Mouse (Mus musculus) mesoderm, embryonic 11.5 days (tissue): ENCODE results near the gene Pou1f1.
A peak's percentile ranks its signal among the peaks of the same experiment; 100 is the strongest.

Experiments used
- DNase-seq: peaks from one replicate; pipeline ENCODE4 v3.0.0-alpha.2; 2012; ENCODE audit warnings: low read depth, low spot score

The Pou1f1 gene

DNA sequence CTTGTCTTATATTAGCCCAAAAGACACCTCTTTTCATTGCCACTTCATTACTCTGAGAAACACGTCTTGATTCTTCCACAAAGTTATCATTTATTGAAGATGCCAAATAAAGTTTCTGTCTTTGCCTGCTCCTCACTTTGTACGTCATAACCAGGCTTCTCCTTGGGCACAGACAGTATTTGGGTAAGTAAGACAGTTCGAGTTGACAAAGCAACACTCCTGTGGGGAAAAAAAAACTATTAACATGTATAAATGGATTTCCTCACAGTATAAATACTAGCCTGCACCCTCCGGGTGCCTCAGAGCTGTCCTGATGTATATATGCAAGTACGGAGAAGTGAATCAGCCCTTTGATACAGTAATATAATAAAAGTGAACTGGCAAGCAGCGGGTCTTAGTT is at the start of gene Pou1f1:
Gene Pou1f1 (plus strand): TSS at position 301 of the 400 bp plus-strand sequence.
- DNase-seq: no peak

DNA sequence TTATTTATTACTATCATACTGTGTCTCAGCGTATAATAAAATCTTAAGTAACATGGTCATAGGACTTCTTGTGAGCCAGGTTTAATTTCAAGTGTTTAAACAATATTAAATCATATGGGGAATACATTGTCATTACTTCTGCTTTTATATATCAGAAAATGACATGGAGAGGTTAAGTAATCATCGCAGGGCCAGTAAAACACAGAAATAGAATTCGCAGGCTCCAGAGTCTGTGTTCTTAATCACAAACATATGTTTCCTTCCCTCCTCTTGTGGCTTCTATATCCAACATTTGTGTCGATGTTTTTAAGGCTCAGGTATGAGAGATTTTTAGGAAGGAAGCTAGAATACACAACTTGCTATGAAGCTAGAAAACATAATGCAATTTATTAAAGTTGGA is 49.7 kb upstream of the Pou1f1 start:
- DNase-seq: peak; percentile 25

DNA sequence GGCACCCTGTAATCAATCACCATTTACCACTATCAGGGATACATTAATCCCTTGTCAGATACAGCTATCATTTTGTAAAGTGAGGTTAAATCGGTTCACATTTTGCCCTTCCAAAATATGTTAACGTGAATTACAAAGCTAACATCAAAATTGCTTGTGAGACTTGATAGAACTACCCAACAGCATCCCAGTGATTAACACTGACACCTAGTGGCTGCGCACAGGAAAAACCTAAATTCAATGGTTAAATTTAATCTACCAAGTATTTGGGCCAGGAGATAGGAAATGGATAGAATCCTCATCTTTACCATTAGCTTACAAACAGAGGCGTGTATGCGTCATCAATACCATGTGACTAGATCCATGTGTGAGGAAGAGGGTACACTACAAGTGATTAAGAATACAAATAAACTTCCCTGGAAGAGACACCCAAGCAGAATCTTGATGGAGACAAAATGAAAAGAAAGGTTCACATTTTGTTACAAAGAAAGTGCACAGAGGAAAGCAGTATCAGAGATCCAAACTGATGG is 47.8 kb upstream of the Pou1f1 start:
- DNase-seq: peak; percentile 47

DNA sequence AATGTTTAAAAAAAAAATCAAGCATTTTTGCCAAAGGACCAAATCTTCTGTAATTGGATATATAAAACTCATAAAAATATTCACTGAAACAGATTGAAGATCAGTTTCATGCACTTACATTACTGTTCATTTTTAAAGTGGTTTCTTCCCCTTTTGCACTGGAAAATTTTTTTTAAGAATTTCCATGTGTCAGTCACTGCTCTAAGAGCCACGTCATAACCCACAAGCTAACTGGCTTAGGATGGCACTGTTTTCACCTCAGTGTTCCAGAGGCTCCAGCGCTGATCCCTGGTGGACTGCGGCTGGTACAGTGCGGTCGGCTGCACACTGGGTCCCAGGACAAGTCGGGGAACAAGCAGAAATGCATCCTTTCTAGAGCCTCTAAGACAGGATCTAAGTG is 34.6 kb upstream of the Pou1f1 start:
- DNase-seq: no peak

DNA sequence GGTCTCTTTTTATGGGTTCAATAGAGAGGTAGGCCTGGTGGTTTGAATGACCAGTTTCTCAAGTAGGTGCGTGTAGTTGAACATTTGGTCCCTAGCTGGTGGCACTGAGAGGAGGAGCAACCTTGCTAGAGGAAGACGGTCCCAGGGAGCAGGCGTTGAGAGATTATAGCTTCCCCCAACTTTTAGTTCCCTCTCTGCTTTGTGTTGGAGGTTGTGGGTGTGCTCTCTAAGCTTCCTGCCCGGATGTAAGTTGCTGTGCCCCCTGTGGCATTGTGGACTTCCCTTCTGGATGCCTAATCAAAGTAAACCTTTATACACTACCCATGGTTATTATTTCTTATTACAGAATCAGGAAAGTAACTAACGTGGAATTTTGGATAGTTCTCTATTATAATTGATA is 24.3 kb upstream of the Pou1f1 start:
- no peak for DNase-seq

DNA sequence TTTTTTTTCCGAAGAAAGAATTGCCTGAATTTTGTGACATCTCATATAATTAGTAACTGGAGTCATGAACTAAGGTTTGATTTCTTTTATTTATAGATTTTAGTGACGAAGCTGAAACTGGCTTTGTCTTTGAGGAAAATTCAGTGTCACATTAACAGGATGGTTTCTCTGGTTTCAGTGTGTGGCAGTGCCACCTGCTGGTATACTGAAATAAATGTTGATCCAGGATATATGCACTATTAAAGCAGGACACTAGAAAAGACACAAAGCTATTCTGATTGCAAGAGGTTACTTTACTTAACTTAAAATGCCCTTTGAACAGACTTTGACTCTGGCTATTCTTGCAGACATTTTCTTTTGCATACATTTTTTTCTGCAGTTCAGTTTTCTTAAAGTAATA is 23.3 kb upstream of the Pou1f1 start:
- peak; percentile 52 for DNase-seq

DNA sequence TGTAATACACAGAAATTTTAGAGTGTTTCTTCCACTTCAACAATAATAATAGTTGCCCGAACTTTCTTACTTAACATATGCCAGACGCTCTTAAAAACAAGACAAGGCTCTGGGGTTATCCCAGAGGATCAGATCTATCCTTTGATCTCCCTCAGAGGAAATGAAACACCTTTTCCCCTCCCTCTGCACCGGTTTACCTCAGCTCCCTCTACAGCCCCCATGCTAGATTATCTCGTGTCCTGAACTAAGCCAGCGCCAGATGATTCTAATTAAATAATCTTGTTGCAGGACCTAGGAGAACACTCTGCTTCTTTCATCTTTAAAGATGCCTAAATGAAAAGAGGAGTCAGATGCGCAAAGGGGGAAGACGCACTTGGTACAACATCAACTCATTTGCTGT is 6.1 kb upstream of the Pou1f1 start:
- DNase-seq: peak; percentile 12

DNA sequence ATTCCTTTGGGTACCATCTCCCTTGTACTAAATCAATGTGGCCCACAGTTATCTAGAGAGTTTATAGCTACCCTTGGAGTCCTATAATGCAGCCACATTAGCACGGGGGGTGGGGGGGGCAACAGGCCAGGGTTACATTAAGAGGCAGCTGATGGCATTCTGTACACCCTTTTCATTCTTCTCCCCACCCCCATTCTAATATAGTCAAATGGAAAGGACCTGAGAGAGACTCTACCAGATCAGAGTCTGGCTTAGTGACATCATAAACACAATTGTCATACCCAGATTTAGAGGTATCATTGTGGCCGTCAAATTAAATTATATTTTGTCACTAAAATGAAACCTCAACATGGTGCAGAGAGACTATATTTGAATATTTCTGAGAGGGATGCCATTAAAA is 5.7 kb downstream of the Pou1f1 start:
- DNase-seq: no peak

DNA sequence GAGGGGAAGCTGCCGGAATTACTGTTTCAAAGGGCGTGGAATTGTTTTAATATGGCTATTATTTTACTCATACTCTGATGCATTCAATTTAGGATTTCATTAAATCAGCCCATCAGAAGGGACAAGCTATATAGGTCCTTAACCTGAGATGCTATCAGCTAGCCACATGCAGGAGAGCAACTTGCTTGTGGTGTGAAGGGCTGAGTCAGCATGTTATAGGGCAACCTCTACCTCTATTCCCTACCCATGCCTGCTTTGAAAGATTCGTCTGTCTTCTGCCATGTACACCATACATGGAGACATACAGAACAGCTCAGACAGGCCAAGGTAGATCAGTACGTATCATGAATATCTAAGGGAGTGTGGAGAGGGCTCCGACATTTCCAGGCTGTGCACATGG is 6.4 kb downstream of the Pou1f1 start:
- no peak for DNase-seq

DNA sequence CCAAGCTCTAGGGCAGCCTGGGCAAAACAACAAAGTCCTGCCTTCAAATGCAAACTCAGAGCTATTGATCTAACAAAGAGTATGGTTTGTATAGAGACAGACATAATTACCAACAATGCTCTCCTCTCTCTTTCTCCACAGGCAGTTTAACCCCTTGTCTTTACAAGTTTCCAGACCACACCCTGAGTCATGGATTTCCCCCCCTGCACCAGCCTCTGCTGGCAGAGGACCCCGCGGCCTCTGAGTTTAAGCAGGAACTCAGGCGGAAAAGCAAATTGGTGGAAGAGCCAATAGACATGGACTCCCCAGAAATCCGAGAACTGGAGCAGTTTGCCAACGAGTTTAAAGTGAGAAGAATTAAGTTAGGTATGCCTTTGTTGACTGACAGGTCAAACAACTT is 9.3 kb downstream of the Pou1f1 start:
- DNase-seq: peak; percentile 8

DNA sequence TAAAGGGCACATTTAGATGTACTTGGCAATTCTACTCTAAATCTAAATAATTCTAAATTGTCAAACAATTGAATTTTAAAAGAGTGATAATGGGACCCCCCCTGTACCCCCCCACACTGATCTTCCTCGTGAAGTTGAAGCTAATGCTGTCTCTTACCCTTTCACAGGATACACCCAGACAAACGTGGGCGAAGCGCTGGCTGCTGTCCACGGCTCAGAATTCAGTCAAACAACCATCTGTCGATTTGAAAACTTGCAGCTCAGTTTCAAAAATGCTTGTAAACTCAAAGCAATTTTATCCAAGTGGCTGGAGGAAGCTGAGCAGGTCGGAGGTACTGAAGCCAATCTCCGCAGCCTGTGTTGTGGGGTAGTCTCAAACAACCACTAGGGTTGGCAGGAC is 11.4 kb downstream of the Pou1f1 start:
- DNase-seq: no peak

DNA sequence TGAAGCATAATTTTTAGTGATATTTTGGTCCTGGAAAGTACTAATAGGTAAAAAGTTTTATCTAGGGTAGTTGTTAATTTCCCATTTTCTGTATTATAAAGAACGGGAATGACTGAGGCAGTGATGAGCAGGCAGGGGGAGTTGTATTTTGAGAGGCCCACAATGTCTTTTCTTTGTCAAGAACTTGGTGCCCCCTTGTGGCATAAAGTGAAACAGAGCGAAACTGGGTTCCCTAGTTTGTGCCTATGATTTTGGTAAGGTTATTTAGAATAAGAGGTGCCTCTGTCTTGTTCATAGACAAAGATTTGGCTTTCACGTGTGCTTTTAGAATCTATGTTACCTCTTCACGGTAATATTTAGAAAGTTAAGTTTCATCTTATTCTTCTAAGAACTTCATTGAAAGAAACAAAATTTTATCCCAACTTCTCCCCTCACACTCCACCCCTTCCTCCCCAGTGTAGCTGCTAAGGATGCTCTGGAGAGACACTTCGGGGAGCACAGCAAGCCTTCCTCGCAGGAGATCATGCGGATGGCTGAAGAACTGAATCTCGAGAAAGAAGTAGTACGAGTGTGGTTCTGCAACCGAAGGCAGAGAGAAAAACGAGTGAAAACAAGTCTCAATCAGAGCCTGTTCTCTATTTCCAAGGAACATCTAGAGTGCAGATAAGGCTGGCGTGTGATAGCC is 13.1 kb downstream of the Pou1f1 start:
- DNase-seq: peak; percentile 50

DNA sequence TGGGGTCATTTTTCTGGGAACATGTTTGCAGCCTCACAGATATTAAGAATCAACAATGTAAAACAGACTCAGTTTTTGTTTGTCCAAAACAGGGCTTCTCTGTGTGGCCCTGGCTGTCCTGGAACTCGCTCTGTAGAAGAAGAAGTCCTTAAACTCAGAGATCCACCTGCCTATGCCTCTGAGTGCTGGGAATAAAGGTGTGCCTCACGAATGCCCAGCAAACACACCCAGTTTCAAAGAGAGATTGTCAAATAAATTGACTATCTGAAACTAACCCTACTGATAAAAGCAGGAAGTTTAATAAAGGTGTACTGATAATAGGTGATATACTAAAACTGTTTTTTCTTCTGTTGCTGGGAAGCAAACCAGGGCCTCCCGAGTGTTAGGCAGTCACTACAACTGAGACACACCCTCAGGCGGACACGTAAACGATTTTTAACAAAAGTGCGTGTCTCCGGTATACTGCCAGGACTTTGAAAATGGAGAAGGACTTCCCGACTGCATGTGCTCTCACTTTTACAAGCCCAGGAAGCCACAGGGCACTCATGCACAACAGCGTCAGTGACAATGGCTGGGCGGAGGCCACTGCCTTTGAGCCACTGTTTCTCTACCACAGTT is 23.5 kb downstream of the Pou1f1 start:
- DNase-seq: no peak

DNA sequence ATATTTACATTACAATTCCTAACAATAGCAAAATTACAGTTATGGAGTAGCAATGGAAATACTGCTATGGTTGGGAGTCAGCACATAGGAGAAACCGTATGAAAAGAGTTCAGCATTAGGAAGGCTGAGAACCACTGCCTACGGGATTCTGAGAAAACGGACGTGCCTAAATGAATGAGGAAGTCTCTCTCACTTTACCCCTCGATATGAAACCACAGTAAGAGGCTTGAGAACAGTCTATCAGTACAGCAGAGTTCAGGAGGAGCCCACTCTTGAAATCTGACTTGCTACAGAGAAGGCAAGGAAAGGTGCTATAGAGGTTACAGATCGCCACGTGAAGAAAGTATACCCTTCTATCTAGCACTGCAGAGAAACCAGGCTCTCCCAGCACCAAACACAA is 28.6 kb downstream of the Pou1f1 start:
- no peak for DNase-seq

DNA sequence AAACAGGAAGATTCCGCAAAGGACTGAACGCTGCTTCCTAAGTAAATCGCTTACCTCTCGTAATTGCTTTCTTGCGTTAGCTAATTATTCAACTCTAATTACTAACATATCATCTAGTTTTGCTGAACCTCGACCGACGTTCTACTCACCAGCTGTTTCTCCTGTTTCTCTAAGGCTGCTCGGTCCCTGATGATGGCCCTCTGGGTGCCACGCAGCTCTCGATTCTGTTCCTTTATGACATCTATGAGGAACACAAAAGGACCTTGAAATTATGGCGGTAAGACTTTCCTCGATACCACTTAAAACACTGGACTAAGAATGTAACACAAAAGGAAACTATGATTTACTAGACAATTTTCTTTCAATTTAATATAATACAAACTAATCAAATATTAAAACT is 30.5 kb downstream of the Pou1f1 start:
- DNase-seq: no peak

DNA sequence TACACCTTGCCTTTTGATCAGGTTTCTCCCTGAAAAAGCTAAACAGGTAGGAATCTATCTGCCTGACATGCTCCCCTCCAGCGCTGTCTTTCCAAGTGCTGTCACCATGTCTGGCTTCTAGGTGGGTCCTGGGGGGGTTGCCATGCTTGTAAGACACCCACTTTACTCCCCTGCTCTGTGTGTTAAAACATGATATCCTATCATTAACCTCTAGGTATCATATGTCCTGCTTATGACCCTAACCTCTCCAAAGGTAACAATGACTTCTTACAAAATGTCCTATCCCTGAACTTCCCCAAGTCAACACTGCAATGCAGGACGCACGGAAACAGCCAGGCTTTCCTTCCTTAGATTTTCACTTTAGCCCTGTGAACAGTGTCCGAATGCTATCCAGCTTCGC is 34.0 kb downstream of the Pou1f1 start:
- no peak for DNase-seq

DNA sequence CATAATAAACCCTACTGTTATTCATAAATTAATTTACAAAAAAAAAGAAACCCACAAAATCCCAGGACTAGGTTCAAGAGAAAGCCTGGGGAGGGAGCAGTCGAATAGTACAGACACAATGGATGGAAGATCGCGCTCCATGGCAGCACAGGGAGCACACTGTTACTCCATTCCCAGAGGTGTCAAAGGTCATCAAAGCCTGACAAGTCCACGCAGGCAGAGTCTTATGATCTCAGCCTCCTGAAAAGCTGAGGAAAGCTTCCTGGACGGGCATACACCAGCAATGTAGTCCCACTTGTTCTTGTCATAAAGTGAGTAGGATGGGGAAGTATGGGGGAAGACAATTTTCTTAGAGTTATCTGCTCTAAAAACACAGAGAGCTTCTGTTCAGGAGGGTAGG is 37.1 kb downstream of the Pou1f1 start:
- no peak for DNase-seq

DNA sequence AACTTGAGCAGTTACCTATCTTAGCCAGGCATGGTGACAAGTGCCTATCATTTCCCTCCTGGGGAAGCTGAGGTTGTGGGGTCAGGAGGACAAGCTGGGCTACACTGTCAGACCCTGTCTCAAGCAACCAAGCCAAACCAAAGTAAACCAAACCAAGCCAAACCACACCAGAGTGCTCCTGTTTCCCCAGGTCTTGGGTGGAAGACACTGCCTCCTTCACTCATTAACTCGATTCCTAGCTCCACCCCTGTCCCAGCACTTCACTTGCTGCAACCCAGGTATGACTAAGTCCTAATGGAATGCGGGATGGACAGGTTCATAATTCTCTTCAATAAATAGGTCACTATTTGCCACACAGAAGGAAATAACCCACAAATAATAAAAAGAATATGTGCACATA is 39.3 kb downstream of the Pou1f1 start:
- no peak for DNase-seq

DNA sequence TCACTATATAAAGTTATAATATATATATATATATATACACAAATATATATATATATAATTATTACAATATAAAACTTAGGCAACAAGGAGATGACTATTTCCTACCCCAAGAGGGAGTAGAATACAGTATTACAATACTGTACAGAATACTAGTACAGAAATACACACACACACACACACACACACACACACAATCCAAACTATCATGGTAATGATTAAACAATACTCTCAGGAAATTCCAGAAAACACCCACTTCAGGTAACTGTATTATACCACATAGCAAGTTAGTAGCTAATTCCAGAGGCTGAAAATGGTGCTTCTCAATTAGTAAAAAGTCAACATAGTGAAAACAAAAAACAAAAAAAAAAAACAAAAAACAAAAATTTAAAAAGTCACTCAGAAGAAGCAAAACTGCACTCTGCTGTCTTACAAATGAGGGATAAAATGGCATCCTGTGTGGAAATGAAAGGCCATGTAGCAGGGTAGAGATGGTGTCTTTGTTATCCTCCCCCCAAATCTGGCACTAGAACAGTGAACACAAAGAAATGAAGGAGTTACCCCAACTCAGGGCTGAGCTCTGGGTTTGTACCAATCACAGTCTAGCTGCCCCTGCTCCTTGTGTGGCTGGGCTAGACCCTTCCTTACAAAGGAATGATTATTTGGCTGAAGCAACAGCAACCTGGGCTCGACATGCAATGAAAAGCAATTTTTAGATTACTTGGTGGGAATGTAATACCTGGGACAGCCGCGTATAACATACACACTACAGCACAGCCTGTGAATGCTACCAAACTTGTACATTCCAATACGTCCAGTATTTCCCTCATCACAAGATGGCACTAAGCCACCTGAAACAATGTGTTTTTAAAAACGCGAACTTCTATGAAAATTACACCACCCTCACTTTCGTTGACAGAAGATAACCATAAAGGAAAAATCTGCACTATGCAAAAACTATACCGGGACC is 41.0 kb downstream of the Pou1f1 start:
- no peak for DNase-seq

DNA sequence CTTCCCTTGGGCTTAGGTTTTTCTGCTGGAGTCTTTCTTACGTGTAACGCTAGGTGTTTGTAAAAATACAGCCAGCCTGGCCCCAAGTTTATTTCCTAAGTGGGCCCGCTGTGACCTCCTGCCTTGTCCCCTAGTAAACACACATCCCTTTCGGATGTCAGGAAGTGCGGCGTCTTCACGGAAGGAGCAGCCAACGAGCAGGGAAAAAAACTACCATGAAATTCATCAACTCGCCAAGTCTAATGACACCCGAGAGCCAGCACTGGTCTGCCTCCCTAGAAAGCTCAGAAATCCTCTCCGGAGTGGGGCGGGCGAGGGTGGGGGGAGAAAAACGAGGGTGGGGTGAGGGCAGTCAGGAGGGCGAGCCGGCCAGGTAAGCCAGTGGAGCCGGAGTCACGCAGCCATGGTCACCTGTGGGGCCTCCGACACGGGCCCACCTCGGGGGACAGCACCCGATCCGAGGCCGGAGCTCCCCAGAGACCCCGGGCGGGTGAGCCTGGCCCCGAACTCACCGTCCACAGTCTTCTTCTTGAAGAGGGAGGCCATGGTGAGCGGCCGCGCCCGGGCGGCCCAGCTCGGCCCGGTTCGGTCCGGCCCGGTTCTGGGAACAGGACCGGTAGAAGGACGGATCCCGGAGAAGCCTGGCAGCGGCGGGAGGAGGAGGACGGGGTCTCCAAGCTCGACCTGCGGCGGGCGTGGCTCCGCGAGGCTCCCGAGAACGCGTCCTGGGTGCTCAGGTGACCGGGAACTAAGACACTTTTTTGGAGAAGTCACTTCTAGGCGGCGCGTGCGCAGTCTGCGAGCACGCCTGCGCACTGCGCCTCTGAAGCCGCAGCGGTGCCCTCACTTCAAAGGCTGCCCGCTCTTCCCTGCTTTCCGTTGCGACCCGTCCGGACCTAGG is 41.9 kb downstream of the Pou1f1 start, which contains the start of gene Chmp2b:
Gene Chmp2b (minus strand): TSS at position 764 of the 901 bp plus-strand sequence.
- DNase-seq: peak; percentile 92

DNA sequence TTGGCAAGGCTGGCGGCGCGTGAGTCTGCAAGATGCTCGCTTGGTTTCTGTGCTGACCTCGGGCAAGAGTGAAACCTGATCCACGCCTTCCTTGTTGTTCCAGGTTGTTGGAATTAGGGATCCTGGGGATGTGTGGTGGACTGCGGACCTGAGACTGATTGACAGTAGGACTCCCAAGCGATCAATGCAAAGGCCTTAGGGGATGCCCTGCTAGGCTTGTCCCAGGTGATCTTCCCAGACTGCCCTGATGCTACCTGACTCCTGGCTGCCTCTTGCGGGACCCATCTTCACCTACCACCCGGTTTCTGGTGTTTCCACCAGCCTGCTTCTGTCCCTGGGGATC is 42.5 kb downstream of the Pou1f1 start:
- no peak for DNase-seq
